Mouse (Mus musculus): Measurements from ENCODE around the gene Ppm1l. TPM values are rescaled to one million over a fixed set of nuclear protein-coding genes. Genes with fewer than 3 reads are reported as not detected.
A peak's percentile ranks its signal among the peaks of the same experiment; 100 is the strongest.

The Ppm1l gene
- total and polyA plus RNA-seq, 3 experiments, result 7.6 to 31.3 (median 24.1) TPM

- H3K9ac ChIP-seq (ENCODE audit: low read depth, low read length), result no peak overlapping the region
- DNase-seq, result no peak
- WGBS, result 63% methylated on average over 8 of the region's 8 CpGs
- intact Hi-C loops (cut with DNase I), result no loop called here
- no peaks in the 10 kb centered on the region for H3K79me2 ChIP-seq (replicated peaks; ENCODE audit: control insufficient read depth, insufficient read depth, low read length)
- no peak overlapping the region for H3K27ac ChIP-seq
- no peaks in the 10 kb centered on the region for H3K27me3 ChIP-seq (ENCODE audit: control insufficient read depth, insufficient read depth, low read length)
- no peak overlapping the region for H3K4me3 ChIP-seq
- TF ChIP-seq EP300 (IDR thresholded peaks at IDR 0.05; ENCODE audit: insufficient read depth, low read depth, low read length) (no peak), POLR2A (IDR thresholded peaks at IDR 0.05; ENCODE audit: insufficient read depth, low read depth, low read length) (no peak), CTCF (IDR thresholded peaks at IDR 0.05) (no peak)
- no peaks in the 10 kb centered on the region for H3K4me1 ChIP-seq (ENCODE audit: control insufficient read depth, insufficient read depth, low read length)
- H3K36me3 ChIP-seq (ENCODE audit: control insufficient read depth, insufficient read depth, low read length), result no peaks in the 10 kb centered on the region
Measured at GRCm38 (mm10) chr3:69341514-69341913, 24.9 kb downstream of the Ppm1l start.

GRCm38 (mm10) chr3:69342247-69342921 is 25.7 kb downstream of the Ppm1l start:
- DNase-seq, result no peak
- TF ChIP-seq CTCF (IDR thresholded peaks at IDR 0.05) (no peak), EP300 (IDR thresholded peaks at IDR 0.05; ENCODE audit: insufficient read depth, low read depth, low read length) (no peak), POLR2A (IDR thresholded peaks at IDR 0.05; ENCODE audit: insufficient read depth, low read depth, low read length) (no peak)
- Histone ChIP-seq H3K27me3 (ENCODE audit: control insufficient read depth, insufficient read depth, low read length) (no peaks in the 10 kb centered on the region), H3K27ac (no peak overlapping the region), H3K9ac (ENCODE audit: low read depth, low read length) (no peak overlapping the region), H3K36me3 (ENCODE audit: control insufficient read depth, insufficient read depth, low read length) (no peaks in the 10 kb centered on the region), H3K79me2 (replicated peaks; ENCODE audit: control insufficient read depth, insufficient read depth, low read length) (no peaks in the 10 kb centered on the region), H3K4me3 (no peak overlapping the region), H3K4me1 (ENCODE audit: control insufficient read depth, insufficient read depth, low read length) (no peaks in the 10 kb centered on the region)
- 53% methylated on average over 8 of the region's 8 CpGs for WGBS
- intact Hi-C loops (cut with DNase I), result no loop called here

- 90% methylated on average over 10 of the region's 10 CpGs for WGBS
- no peak overlapping the region for H3K4me3 ChIP-seq
- no peaks in the 10 kb centered on the region for H3K79me2 ChIP-seq (replicated peaks; ENCODE audit: control insufficient read depth, insufficient read depth, low read length)
- TF ChIP-seq CTCF (IDR thresholded peaks at IDR 0.05), result no peak
- TF ChIP-seq POLR2A (IDR thresholded peaks at IDR 0.05; ENCODE audit: insufficient read depth, low read depth, low read length), result no peak
- no peak for TF ChIP-seq EP300 (IDR thresholded peaks at IDR 0.05; ENCODE audit: insufficient read depth, low read depth, low read length)
- H3K27me3 ChIP-seq (ENCODE audit: control insufficient read depth, insufficient read depth, low read length), result no peaks in the 10 kb centered on the region
- no peaks in the 10 kb centered on the region for H3K36me3 ChIP-seq (ENCODE audit: control insufficient read depth, insufficient read depth, low read length)
- no peaks in the 10 kb centered on the region for H3K4me1 ChIP-seq (ENCODE audit: control insufficient read depth, insufficient read depth, low read length)
- no peak overlapping the region for H3K9ac ChIP-seq (ENCODE audit: low read depth, low read length)
- H3K27ac ChIP-seq, result no peak overlapping the region
- no peak for DNase-seq
- intact Hi-C loops (cut with DNase I), result no loop called here
Measured at GRCm38 (mm10) chr3:69343124-69343523, 26.5 kb downstream of the Ppm1l start.

- Histone ChIP-seq H3K27me3 (ENCODE audit: control insufficient read depth, insufficient read depth, low read length) (no peaks in the 10 kb centered on the region), H3K4me3 (no peak overlapping the region), H3K79me2 (replicated peaks; ENCODE audit: control insufficient read depth, insufficient read depth, low read length) (no peaks in the 10 kb centered on the region), H3K27ac (no peak overlapping the region), H3K4me1 (ENCODE audit: control insufficient read depth, insufficient read depth, low read length) (no peaks in the 10 kb centered on the region), H3K36me3 (ENCODE audit: control insufficient read depth, insufficient read depth, low read length) (no peaks in the 10 kb centered on the region), H3K9ac (ENCODE audit: low read depth, low read length) (no peak overlapping the region)
- 37% methylated on average over 4 of the region's 4 CpGs for WGBS
- DNase-seq, result no peak
- intact Hi-C loops (cut with DNase I), result no loop called here
- no peak for TF ChIP-seq EP300 (IDR thresholded peaks at IDR 0.05; ENCODE audit: insufficient read depth, low read depth, low read length)
- no peak for TF ChIP-seq POLR2A (IDR thresholded peaks at IDR 0.05; ENCODE audit: insufficient read depth, low read depth, low read length)
- TF ChIP-seq CTCF (IDR thresholded peaks at IDR 0.05), result no peak
Measured at GRCm38 (mm10) chr3:69346514-69346913, 29.9 kb downstream of the Ppm1l start.

GRCm38 (mm10) chr3:69348197-69348920 is 31.7 kb downstream of the Ppm1l start:
- no peaks in the 10 kb centered on the region for H3K4me1 ChIP-seq (ENCODE audit: control insufficient read depth, insufficient read depth, low read length)
- H3K4me3 ChIP-seq, result no peak overlapping the region
- no peak overlapping the region for H3K9ac ChIP-seq (ENCODE audit: low read depth, low read length)
- 80% methylated on average over 11 of the region's 11 CpGs for WGBS
- no peaks in the 10 kb centered on the region for H3K79me2 ChIP-seq (replicated peaks; ENCODE audit: control insufficient read depth, insufficient read depth, low read length)
- DNase-seq, result no peak
- TF ChIP-seq POLR2A (IDR thresholded peaks at IDR 0.05; ENCODE audit: insufficient read depth, low read depth, low read length) (no peak), CTCF (IDR thresholded peaks at IDR 0.05) (peak; percentile 57), EP300 (IDR thresholded peaks at IDR 0.05; ENCODE audit: insufficient read depth, low read depth, low read length) (no peak)
- intact Hi-C loops (cut with DNase I), result no loop called here
- no peaks in the 10 kb centered on the region for H3K36me3 ChIP-seq (ENCODE audit: control insufficient read depth, insufficient read depth, low read length)
- H3K27ac ChIP-seq, result no peak overlapping the region
- H3K27me3 ChIP-seq (ENCODE audit: control insufficient read depth, insufficient read depth, low read length), result no peaks in the 10 kb centered on the region

- Histone ChIP-seq H3K79me2 (replicated peaks; ENCODE audit: control insufficient read depth, insufficient read depth, low read length) (no peaks in the 10 kb centered on the region), H3K27ac (no peak overlapping the region), H3K4me1 (ENCODE audit: control insufficient read depth, insufficient read depth, low read length) (no peaks in the 10 kb centered on the region), H3K36me3 (ENCODE audit: control insufficient read depth, insufficient read depth, low read length) (no peaks in the 10 kb centered on the region), H3K27me3 (ENCODE audit: control insufficient read depth, insufficient read depth, low read length) (no peaks in the 10 kb centered on the region), H3K4me3 (no peak overlapping the region), H3K9ac (ENCODE audit: low read depth, low read length) (no peak overlapping the region)
- intact Hi-C loops (cut with DNase I), result no loop called here
- TF ChIP-seq EP300 (IDR thresholded peaks at IDR 0.05; ENCODE audit: insufficient read depth, low read depth, low read length) (no peak), POLR2A (IDR thresholded peaks at IDR 0.05; ENCODE audit: insufficient read depth, low read depth, low read length) (no peak), CTCF (IDR thresholded peaks at IDR 0.05) (no peak)
- 53% methylated on average over 4 of the region's 4 CpGs for WGBS
- no peak for DNase-seq
Measured at GRCm38 (mm10) chr3:69348921-69349237, 32.2 kb downstream of the Ppm1l start.

Data from heart, adult 2 months (tissue).